Comparison of ENCODE assay signal across 25 mouse cellular contexts in the genomic region with DNA sequence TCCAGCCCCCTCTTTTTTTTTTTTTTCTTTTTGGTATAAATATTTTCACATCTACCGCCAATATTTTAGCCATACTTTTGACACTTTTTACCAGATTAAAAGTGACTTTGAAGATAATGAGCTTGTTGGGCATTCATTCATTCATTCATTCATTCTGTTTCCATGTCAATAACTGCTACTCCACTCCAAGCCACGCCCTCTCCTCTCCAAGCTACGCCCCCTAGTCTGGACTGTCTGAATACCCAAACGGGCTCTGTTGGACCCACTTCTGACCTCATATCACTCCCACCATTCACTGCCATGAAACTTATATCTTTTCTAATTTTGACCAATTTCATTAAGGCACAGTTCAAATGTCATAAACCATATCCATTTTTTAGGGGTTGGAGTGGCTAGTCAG. TPM values are rescaled to one million over a fixed set of nuclear protein-coding genes. Genes with fewer than 3 reads are reported as not detected.
A peak's percentile ranks its signal among the peaks of the same experiment; 100 is the strongest.
DNase-seq lines count a peak whose midpoint lies in the region; ATAC-seq and TF ChIP-seq lines count a peak whose summit lies in the region.
"Had no signal": no experiment of that assay in that cellular context is flagged by ENCODE, and none has a peak within 500 bp of the region (broad histone marks: within the 10 kb centered on the region; RNA-seq: fewer than 3 reads in every experiment).

No protein-coding gene starts in this region.

- DNase-seq in lung, postnatal 4 days: no peak
- DNase-seq in ES-E14 (ENCODE audit: low read depth, low spot score) (no peak), R1 (ENCODE audit: low read depth, low spot score) (peak; percentile 69)
- no peak for DNase-seq in lung, postnatal 14 days
- DNase-seq: adrenal gland, adult 8-10 months; adrenal gland, postnatal 14 days; adrenal gland, postnatal 36 days; cerebellum, adult 11-12 months; cerebellum, adult 2 months; cerebellum, adult 9-10 months; cerebellum, postnatal 10 days; cerebellum, postnatal 25 days; embryo, embryonic 11 days; forebrain, postnatal 0 days had no signal

- H3K27me3 ChIP-seq in lung, embryonic 15.5 days: peaks cover 8% of the 10 kb centered on the region
- H3K27me3 ChIP-seq: embryonic facial prominence, embryonic 15.5 days had no signal

- no peaks in the 10 kb centered on the region for H3K36me3 ChIP-seq in lung, embryonic 15.5 days
- no peaks in the 10 kb centered on the region for H3K36me3 ChIP-seq in ES-E14 (ENCODE audit: control insufficient read depth, insufficient read depth, low read length, poor library complexity, severe bottlenecking)
- H3K36me3 ChIP-seq: embryonic facial prominence, embryonic 13.5 days; embryonic facial prominence, embryonic 15.5 days; forebrain, embryonic 15.5 days; G1E had no signal

- no peaks in the 10 kb centered on the region for H3K9me3 ChIP-seq in lung, embryonic 15.5 days
- no peaks in the 10 kb centered on the region for H3K9me3 ChIP-seq in ES-E14 (ENCODE audit: control insufficient read depth, insufficient read depth, low read depth, low read length)
- H3K9me3 ChIP-seq: embryonic facial prominence, embryonic 13.5 days; embryonic facial prominence, embryonic 15.5 days; forebrain, embryonic 13.5 days; forebrain, embryonic 15.5 days had no signal

- 42% methylated on average over 4 of the region's 4 CpGs for WGBS in lung, embryonic 15.5 days

- no peak for ATAC-seq in lung, embryonic 15.5 days (ENCODE audit: borderline replicate concordance, extremely low read depth, low FRiP score, low TSS enrichment)
- ATAC-seq in erythroid progenitor cell, adult 5-6 weeks (replicated peaks; ENCODE audit: low FRiP score, poor library complexity, severe bottlenecking): no peak
- ATAC-seq: activated CD4-positive, CD25-positive, alpha-beta regulatory T cell, adult 4 months; forebrain, embryonic 13.5 days; forebrain, embryonic 15.5 days; forebrain, postnatal 0 days; Patski had no signal

- peaks cover 12% of the 10 kb centered on the region for H3K4me1 ChIP-seq in lung, embryonic 15.5 days
- H3K4me1 ChIP-seq in ES-E14 (ENCODE audit: control insufficient read depth in 2 of 2, insufficient read depth in 2 of 2, low read length in 2 of 2, poor library complexity in 1 of 2): 0 out of 4 replicates have a peak, but pooled peaks cover 0 to 3% of the 10 kb centered on the region in 2 experiments

- no peak overlapping the region for H3K4me3 ChIP-seq in lung, embryonic 15.5 days
- H3K4me3 ChIP-seq in ES-E14 (ENCODE audit: insufficient read depth in 1 of 2, low read depth in 1 of 2, low read length in 2 of 2, poor library complexity in 1 of 2, severe bottlenecking in 1 of 2): no peak overlapping the region

- H3K9ac ChIP-seq in lung, embryonic 15.5 days: no peak overlapping the region
- no peak overlapping the region for H3K9ac ChIP-seq in ES-E14 (ENCODE audit: insufficient read depth, low read depth, low read length, poor library complexity, severe bottlenecking)
- H3K9ac ChIP-seq: embryonic facial prominence, embryonic 15.5 days; forebrain, embryonic 13.5 days; forebrain, embryonic 15.5 days; forebrain, postnatal 0 days had no signal

- H3K27ac ChIP-seq in lung, embryonic 15.5 days: no peak overlapping the region
- no peak overlapping the region for H3K27ac ChIP-seq in ES-E14 (ENCODE audit: insufficient read depth, low read depth, low read length, poor library complexity, severe bottlenecking)
- H3K27ac ChIP-seq: embryonic facial prominence, embryonic 13.5 days; embryonic facial prominence, embryonic 15.5 days; forebrain, embryonic 13.5 days; forebrain, embryonic 15.5 days had no signal

- 0 out of 2 replicates have a peak overlapping the region, but pooled peaks have one; percentile 100 for H3K4me2 ChIP-seq in lung, embryonic 15.5 days

- in situ Hi-C loops in ES-E14 (cut with MboI; ENCODE audit: low sequenced_read_pairs in 2 of 2, unreplicated experiment in 2 of 2): no loop called here

TF ChIP-seq in ES-E14, 5 proteins besides CTCF, POLR2A, EP300 and RAD21:
- peak; percentile 67; the same call in 1 of the 2 replicates for TF ChIP-seq ZNF384 (IDR thresholded peaks at IDR 0.05; ENCODE audit: low read depth, low read length)
- no peak for TF ChIP-seq ZC3H11A (IDR thresholded peaks at IDR 0.05; ENCODE audit: borderline replicate concordance, low read depth, low read length)

RNA-seq across cellular contexts. Expression of a gene that starts 1.7 kb away (rescaled TPM):
- 0.84 and 1.0 TPM in 2 replicates for polyA plus RNA-seq in lung, embryonic 15.5 days (2015; fragmentation: Nextera tagmentation; extraction: Ambion mirVana)
- 3.0 and 3.2 TPM in 2 replicates for total RNA-seq in ES-E14 (2012; rRNA removed)
- not detected in 2 replicates for total RNA-seq in erythroid progenitor cell, adult 5-6 weeks (2015; ENCODE audit: low replicate concordance)
- not detected in 2 replicates for total RNA-seq in erythroid progenitor cell, adult 5-6 weeks (2017; ENCODE audit: low replicate concordance)
- total RNA-seq: adrenal gland, postnatal 14 days; common myeloid progenitor, adult 5-6 weeks had no signal
- polyA plus RNA-seq: activated CD4-positive, CD25-positive, alpha-beta regulatory T cell, adult 4 months; erythroblast, embryonic 14.5 days; G1E had no signal

RNA-seq across cellular contexts. Expression of a gene that starts 34.9 kb away (rescaled TPM):
- 219 and 232 TPM in 2 replicates for polyA plus RNA-seq in lung, embryonic 15.5 days (2015; fragmentation: Nextera tagmentation; extraction: Ambion mirVana)
- total RNA-seq in ES-E14 (2012; rRNA removed): 224 and 305 TPM in 2 replicates
- 22.7 and 28.5 TPM in 2 replicates for total RNA-seq in erythroid progenitor cell, adult 5-6 weeks (2015; ENCODE audit: low replicate concordance)
- 58.2 and 58.3 TPM in 2 replicates for total RNA-seq in erythroid progenitor cell, adult 5-6 weeks (2017; ENCODE audit: low replicate concordance)

RNA-seq across cellular contexts. Expression of a gene that starts 35.1 kb away (rescaled TPM):
- 40.7 and 41.1 TPM in 2 replicates for polyA plus RNA-seq in lung, embryonic 15.5 days (2015; fragmentation: Nextera tagmentation; extraction: Ambion mirVana)
- total RNA-seq in ES-E14 (2012; rRNA removed): 29.8 and 36.3 TPM in 2 replicates
- 2.5 and 5.4 TPM in 2 replicates for total RNA-seq in erythroid progenitor cell, adult 5-6 weeks (2015; ENCODE audit: low replicate concordance)
- total RNA-seq in erythroid progenitor cell, adult 5-6 weeks (2017; ENCODE audit: low replicate concordance): 1.4 and 9.1 TPM in 2 replicates
